Mouse (Mus musculus): ENCODE results near the gene Sctr.

GRCm38 (mm10) chr1:120012638-120013037 lies 5.9 kb downstream of the Sctr start:
- TF ChIP-seq EP300 (IDR thresholded peaks at IDR 0.05; ENCODE audit: low read depth) (no peak), CTCF (IDR thresholded peaks at IDR 0.05; ENCODE audit: low read depth) (no peak)
